Mouse (Mus musculus) lung, postnatal 0 days (tissue): ENCODE data around the gene Rbm38. TPM values are rescaled to one million over a fixed set of nuclear protein-coding genes. Genes with fewer than 3 reads are reported as not detected.

ENCODE experiments used
- ATAC-seq: fragments of 200-750 bp; cut with Nextera tagmentation; 2 replicates; pipeline ENCODE4 v1.8.0; 2017; ENCODE audit warnings: moderate library complexity
- DNase-seq: peaks from one replicate; pipeline ENCODE4 v3.0.0-alpha.2; 2016; ENCODE audit warnings: low spot score
- H3K27ac ChIP-seq: fragments of 300-500 bp; sonication (generic); 2 replicates; pipeline ENCODE4 v1.5.1; 2014; ENCODE audit warnings: antibody characterized with exemption, mild to moderate bottlenecking, low read length, mixed read lengths
- H3K27me3 ChIP-seq: fragments of 300-500 bp; sonication (generic); replicated peaks from 2 replicates; pipeline ENCODE4 v1.6.1; 2014; ENCODE audit warnings: low read length, mixed read lengths; ENCODE audit not compliant: insufficient read depth
- H3K36me3 ChIP-seq: fragments of 300-500 bp; sonication (generic); 2 replicates; pipeline ENCODE4 v1.6.1; 2014; ENCODE audit warnings: low read length, mixed read lengths; ENCODE audit not compliant: insufficient read depth
- H3K4me1 ChIP-seq: fragments of 300-500 bp; sonication (generic); 2 replicates; pipeline ENCODE4 v1.6.1; 2014; ENCODE audit warnings: antibody characterized with exemption, low read depth, low read length, mixed read lengths; ENCODE audit not compliant: insufficient read depth
- H3K4me2 ChIP-seq: fragments of 300-500 bp; sonication (generic); replicated peaks from 2 replicates; pipeline ENCODE4 v1.6.1; 2014; ENCODE audit warnings: low read depth, mild to moderate bottlenecking, low read length, moderate library complexity, mixed read lengths
- H3K4me3 ChIP-seq: fragments of 300-500 bp; sonication (generic); 2 replicates; pipeline ENCODE4 v1.5.1; 2014; ENCODE audit warnings: low read depth, low read length
- H3K9ac ChIP-seq: fragments of 300-500 bp; sonication (generic); replicated peaks from 2 replicates; pipeline ENCODE4 v1.6.1; 2014; ENCODE audit warnings: low read depth, mild to moderate bottlenecking
- H3K9me3 ChIP-seq: fragments of 300-500 bp; sonication (generic); 2 replicates; pipeline ENCODE4 v1.6.1; 2016; ENCODE audit warnings: low read length, mixed read lengths
- CTCF ChIP-seq: IDR thresholded peaks from 2 replicates; pipeline ENCODE4 v1.5.1; 2016; ENCODE audit warnings: antibody characterized with exemption, mild to moderate bottlenecking
- EP300 ChIP-seq: IDR thresholded peaks from 2 replicates; pipeline ENCODE4 v1.6.1; 2016; ENCODE audit warnings: antibody characterized with exemption, mild to moderate bottlenecking, control low read depth
- WGBS: fragments of 180-500 bp; shearing (Covaris S2); extraction: QIAGEN DNeasy Blood & Tissue Kit; methylation state at CpG from one replicate; pipeline ENCODE4 v1.1.7; 2014; 5-methylcytosine and 5-hydroxymethylcytosine counted together
- polyA plus RNA-seq: library from polyadenylated mRNA; unstranded; fragments of >200 nt; fragmentation: Nextera tagmentation; extraction: Ambion mirVana; gene quantifications from 2 replicates; pipeline ENCODE4 v1.2.1, GENCODE M21; 2015

The Rbm38 gene
- polyA plus RNA-seq, 1 experiment from 2014 or later = 15.2 TPM

DNA sequence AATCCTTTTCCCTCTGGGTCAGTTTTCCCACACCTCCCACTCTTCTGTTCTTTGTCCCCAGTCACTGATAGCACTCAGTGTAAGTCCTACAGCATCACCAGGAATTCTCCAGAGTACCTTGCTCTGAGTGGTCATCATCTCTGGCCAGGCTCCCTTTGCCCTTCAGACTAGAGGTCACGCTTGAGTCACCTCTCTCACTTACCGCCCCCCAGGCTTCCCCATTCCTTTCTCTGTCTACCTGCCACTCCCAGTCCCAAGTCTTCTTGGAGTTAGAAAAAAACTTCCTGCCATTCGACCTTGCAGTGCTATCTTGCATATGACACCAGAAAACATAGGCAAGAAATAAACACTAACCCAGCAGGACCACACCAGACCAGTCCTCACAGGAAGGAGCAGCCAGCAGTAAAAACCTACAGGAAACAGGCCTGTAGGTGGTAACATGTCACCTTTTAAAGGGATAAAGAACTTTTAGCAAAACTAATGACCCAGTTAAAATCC lies 10.0 kb upstream of the Rbm38 start:
- no peak for DNase-seq
- Histone ChIP-seq H3K4me1 (no peaks in the 10 kb centered on the region), H3K4me3 (no peak overlapping the region), H3K9ac (no peak overlapping the region), H3K27ac (no peak overlapping the region), H3K9me3 (no peaks in the 10 kb centered on the region), H3K36me3 (peaks cover 67% of the 10 kb centered on the region), H3K4me2 (no peak overlapping the region), H3K27me3 (no peaks in the 10 kb centered on the region)
- no peak for ATAC-seq
- TF ChIP-seq CTCF = no peak
- no peak for TF ChIP-seq EP300
- 68% methylated on average over 3 of the region's 3 CpGs for WGBS

DNA sequence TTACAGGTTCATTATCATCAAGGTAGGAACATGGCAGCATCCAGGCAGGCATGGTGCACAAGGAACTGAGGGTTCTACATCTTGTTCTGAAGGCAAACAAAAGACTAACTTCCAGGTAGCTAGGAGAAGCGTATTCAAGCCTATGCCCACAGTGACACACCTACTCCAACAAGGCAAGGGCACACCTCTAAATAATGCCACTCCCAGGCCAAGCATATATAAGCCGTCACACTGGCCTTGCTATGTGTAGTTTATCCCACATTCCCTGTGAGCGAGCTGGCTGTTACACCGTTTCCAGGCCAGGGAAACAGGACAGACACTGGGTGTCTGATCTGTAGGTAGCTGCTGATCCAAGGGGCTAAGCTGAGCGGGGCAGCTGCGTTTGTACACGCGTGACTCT lies 8.9 kb upstream of the Rbm38 start:
- no peaks in the 10 kb centered on the region for H3K27me3 ChIP-seq
- no peaks in the 10 kb centered on the region for H3K9me3 ChIP-seq
- H3K4me1 ChIP-seq = no peaks in the 10 kb centered on the region
- no peak overlapping the region for H3K4me3 ChIP-seq
- H3K4me2 ChIP-seq = no peak overlapping the region
- DNase-seq (no peak), ATAC-seq (no peak)
- no peak for TF ChIP-seq EP300
- no peak for TF ChIP-seq CTCF
- 92% methylated on average over 8 of the region's 8 CpGs for WGBS
- no peak overlapping the region for H3K9ac ChIP-seq
- peaks cover 63% of the 10 kb centered on the region for H3K36me3 ChIP-seq
- H3K27ac ChIP-seq = no peak overlapping the region

DNA sequence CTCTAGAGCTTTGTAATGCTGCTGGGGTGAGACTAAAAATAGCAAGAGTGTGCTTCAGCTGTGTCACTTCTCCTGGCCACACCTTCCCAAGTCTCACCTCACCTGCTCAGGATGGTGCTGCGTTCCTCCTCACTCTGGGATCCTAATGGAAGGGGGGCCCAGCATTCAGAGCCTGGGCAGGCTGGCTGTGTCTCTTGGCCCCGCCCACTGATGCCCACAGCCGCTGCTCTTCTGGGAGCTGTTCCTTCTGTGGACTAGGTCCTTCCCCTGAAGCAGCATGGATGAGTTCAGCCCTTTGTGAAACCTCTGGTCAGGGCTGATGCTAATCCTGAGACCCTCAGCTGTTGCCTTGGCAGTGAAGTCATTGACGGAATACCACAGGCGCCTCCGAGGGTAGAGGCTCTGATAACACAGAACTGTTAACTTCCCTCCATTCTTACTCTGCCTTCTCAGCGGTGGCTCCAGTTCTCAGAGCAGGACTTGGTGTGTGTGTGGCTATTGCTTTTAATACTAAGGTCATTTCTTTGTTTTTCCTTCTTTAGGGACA lies 5.5 kb upstream of the Rbm38 start:
- ATAC-seq = no peak
- H3K27ac ChIP-seq = no peak overlapping the region
- TF ChIP-seq EP300 (no peak), CTCF (no peak)
- H3K4me1 ChIP-seq = peaks cover 5% of the 10 kb centered on the region; the same call in 1 of the 2 replicates
- WGBS = 62% methylated on average over 7 of the region's 7 CpGs
- no peak for DNase-seq
- H3K9me3 ChIP-seq = no peaks in the 10 kb centered on the region
- no peak overlapping the region for H3K4me3 ChIP-seq
- peaks cover 33% of the 10 kb centered on the region for H3K36me3 ChIP-seq
- no peaks in the 10 kb centered on the region for H3K27me3 ChIP-seq
- no peak overlapping the region for H3K4me2 ChIP-seq
- H3K9ac ChIP-seq = no peak overlapping the region

DNA sequence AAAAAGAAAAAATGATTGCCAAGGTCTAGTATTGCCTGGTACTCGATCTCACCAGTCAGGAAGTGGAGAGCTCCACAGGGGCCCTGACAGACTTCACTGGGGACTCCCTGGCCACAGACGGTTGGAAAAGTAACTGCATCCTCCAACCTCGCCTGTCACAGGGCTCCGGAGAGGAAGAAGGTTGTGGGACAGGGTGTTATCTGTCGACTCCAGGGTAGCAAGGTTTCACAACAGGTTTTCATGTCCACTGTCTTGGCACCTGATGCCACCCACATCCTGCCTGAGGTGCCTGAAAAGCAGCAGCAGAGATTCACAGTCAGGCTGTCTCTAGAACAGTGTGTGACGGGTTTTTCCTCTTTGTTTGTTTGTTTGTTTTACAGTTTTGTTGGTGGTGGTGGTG lies 2.4 kb upstream of the Rbm38 start:
- H3K4me2 ChIP-seq = no peak overlapping the region
- H3K4me3 ChIP-seq = no peak overlapping the region
- 34% methylated on average over 6 of the region's 6 CpGs for WGBS
- DNase-seq (no peak), ATAC-seq (no peak)
- H3K27ac ChIP-seq = no peak overlapping the region
- no peaks in the 10 kb centered on the region for H3K27me3 ChIP-seq
- peaks cover 11% of the 10 kb centered on the region; the same call in 1 of the 2 replicates for H3K36me3 ChIP-seq
- TF ChIP-seq EP300 (no peak), CTCF (no peak)
- H3K4me1 ChIP-seq = peaks cover 17% of the 10 kb centered on the region; the same call in 1 of the 2 replicates
- no peak overlapping the region for H3K9ac ChIP-seq
- H3K9me3 ChIP-seq = no peaks in the 10 kb centered on the region

DNA sequence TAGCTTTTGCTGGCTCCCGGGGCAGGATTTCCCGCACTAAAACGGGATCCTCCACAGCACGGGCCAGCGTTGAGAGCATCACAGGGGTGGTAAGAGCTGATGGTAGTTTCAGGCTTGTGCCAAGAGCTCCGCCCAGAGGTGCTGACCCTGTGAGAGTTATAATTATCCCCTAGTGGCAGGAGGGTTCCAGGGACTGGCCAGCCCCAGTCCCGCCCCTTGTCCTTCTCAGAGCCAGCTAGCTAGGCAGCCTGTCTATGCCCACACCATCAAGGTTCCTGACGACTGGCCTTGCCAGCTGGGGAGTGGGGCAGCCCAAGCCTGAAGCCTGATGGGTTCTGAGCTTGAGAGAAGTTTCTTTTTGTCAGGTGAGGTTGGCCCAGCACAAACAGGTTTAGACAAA lies 1.7 kb upstream of the Rbm38 start:
- H3K4me3 ChIP-seq = no peak overlapping the region
- ATAC-seq (0 out of 2 replicates have a peak, but pooled peaks have one; percentile 6), DNase-seq (peak; percentile 61)
- H3K4me1 ChIP-seq = peaks cover 17% of the 10 kb centered on the region; the same call in 1 of the 2 replicates
- H3K36me3 ChIP-seq = peaks cover 8% of the 10 kb centered on the region; the same call in 1 of the 2 replicates
- no peaks in the 10 kb centered on the region for H3K27me3 ChIP-seq
- no peaks in the 10 kb centered on the region for H3K9me3 ChIP-seq
- no peak overlapping the region for H3K27ac ChIP-seq
- no peak for TF ChIP-seq EP300
- TF ChIP-seq CTCF = peak; percentile 42
- no peak overlapping the region for H3K9ac ChIP-seq
- WGBS = 22% methylated on average over 8 of the region's 8 CpGs
- H3K4me2 ChIP-seq = no peak overlapping the region

DNA sequence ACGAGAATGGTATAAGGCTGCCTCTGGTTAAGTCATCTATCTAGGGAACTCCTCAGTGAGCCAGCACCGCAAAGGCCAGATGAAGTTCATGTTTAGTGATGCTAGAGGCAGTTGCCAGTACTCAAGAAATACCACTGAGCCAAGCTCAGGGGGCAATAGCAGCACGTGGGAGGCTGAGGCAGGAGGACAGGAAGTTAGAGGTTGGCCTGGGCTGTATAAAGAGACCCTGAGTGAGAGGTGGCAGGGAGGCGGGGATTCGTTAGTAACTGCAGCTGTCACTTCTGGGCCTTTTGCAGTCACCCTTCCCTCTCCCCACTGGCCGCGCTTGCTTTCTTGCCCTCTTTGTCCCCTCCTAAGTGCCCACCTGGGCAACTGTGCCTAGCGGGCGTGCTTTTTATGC lies 976 bp upstream of the Rbm38 start:
- TF ChIP-seq EP300 (no peak), CTCF (no peak)
- H3K27ac ChIP-seq = no peak overlapping the region
- DNase-seq (no peak), ATAC-seq (no peak; the same call in 1 of the 2 replicates)
- no peaks in the 10 kb centered on the region for H3K27me3 ChIP-seq
- H3K9ac ChIP-seq = no peak overlapping the region
- H3K36me3 ChIP-seq = peaks cover 7% of the 10 kb centered on the region; the same call in 1 of the 2 replicates
- H3K4me1 ChIP-seq = peaks cover 17% of the 10 kb centered on the region; the same call in 1 of the 2 replicates
- 19% methylated on average over 9 of the region's 9 CpGs for whole genome bisulfite sequencing
- no peaks in the 10 kb centered on the region for H3K9me3 ChIP-seq
- peak overlapping the region; percentile 63 for H3K4me2 ChIP-seq
- peak overlapping the region; percentile 25 for H3K4me3 ChIP-seq
